Mouse (Mus musculus): Measurements from ENCODE around the gene Gm20696.

DNA sequence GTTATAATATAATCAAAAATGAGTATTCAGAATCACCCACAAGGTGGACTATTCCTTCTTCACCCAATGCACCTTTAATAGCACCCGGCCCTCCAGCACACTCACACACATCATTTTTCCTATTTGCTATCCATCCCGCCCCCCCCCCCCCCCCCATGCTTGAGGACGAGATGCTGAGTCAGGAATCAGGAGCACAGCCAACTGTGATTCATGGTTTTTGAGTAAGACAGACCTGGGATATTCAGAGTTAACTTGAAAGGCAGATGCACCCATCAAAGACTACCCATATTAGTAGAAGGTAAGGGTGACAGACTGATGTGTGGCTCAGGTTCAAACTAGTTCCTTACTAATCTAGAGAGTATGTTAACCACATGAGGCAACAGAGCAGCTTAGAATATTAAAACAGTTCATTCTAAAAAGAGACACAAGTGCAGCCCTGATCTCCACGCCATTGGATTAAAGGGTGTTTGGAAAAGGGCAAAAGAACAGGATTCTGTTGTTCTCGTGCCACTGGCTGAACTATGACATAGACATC, 417.0 kb downstream of the Gm20696 start:
- TF ChIP-seq CTCF (IDR thresholded peaks at IDR 0.05; ENCODE audit: borderline replicate concordance, extremely low read depth, insufficient read depth, insufficient read length) (no peak), POLR2A (IDR thresholded peaks at IDR 0.05; ENCODE audit: borderline replicate concordance, extremely low read depth, insufficient read depth, insufficient read length, poor library complexity, severe bottlenecking) (no peak)

Measured in brain, embryonic 14.5 days (tissue).